ENCODE assay signal across 26 mouse cellular contexts in genomic region chr11:119095441-119095840, GRCm38 (mm10). TPM values are rescaled to one million over a fixed set of nuclear protein-coding genes. Genes with fewer than 3 reads are reported as not detected.
DNase-seq lines count a peak whose midpoint lies in the region; ATAC-seq lines count a peak whose summit lies in the region.
"Had no signal": no experiment of that assay in that cellular context is flagged by ENCODE, and none has a peak within 500 bp of the region (broad histone marks: within the 10 kb centered on the region; RNA-seq: fewer than 3 reads in every experiment).

No protein-coding gene starts in this region.

- H3K27ac ChIP-seq in forebrain, embryonic 10.5 days: 0 out of 2 replicates have a peak overlapping the region, but pooled peaks have one; percentile 5
- no peak overlapping the region for H3K27ac ChIP-seq in forebrain, embryonic 14.5 days (ENCODE audit: low read depth, low read length)
- no peak overlapping the region for H3K27ac ChIP-seq in heart, embryonic 13.5 days (replicated peaks)
- H3K27ac ChIP-seq in midbrain, embryonic 12.5 days (replicated peaks): no peak overlapping the region
- no peak overlapping the region for H3K27ac ChIP-seq in midbrain, embryonic 14.5 days (replicated peaks; ENCODE audit: low read depth, low read length)
- H3K27ac ChIP-seq: embryonic facial prominence, embryonic 10.5 days; embryonic facial prominence, embryonic 15.5 days; limb, embryonic 10.5 days; limb, embryonic 15.5 days; liver, embryonic 13.5 days had no signal

- H3K4me3 ChIP-seq in forebrain, embryonic 10.5 days: no peak overlapping the region
- H3K4me3 ChIP-seq in forebrain, embryonic 14.5 days (ENCODE audit: low read depth, low read length): no peak overlapping the region
- no peak overlapping the region for H3K4me3 ChIP-seq in heart, embryonic 13.5 days
- no peak overlapping the region for H3K4me3 ChIP-seq in midbrain, embryonic 12.5 days
- no peak overlapping the region for H3K4me3 ChIP-seq in midbrain, embryonic 14.5 days (replicated peaks; ENCODE audit: low read depth, low read length)
- H3K4me3 ChIP-seq: embryonic facial prominence, embryonic 10.5 days; embryonic facial prominence, embryonic 15.5 days; limb, embryonic 10.5 days; limb, embryonic 15.5 days; liver, embryonic 13.5 days had no signal

- DNase-seq in forebrain, embryonic 10.5 days (ENCODE audit: extremely low spot score, low spot score): no peak
- DNase-seq in forebrain, embryonic 14.5 days (ENCODE audit: low spot score): no peak
- no peak for DNase-seq in heart, adult 8-10 months (ENCODE audit: low spot score)
- no peak for DNase-seq in midbrain, embryonic 14.5 days
- DNase-seq in brain, adult 2 months (ENCODE audit: low read depth, low spot score): peak; percentile 58
- DNase-seq in left cerebral cortex, postnatal 10 days (ENCODE audit: extremely low spot score in 1 of 2, low spot score in 2 of 2): no peak
- DNase-seq: adrenal gland, adult 2 months; cerebellum, adult 8-10 months; cerebellum, postnatal 25 days; gastrocnemius, postnatal 25 days; heart, adult 11 months; heart, postnatal 14 days; kidney, adult 9 months; kidney, postnatal 10 days; layer of hippocampus, postnatal 36 days; liver, embryonic 13.5 days; lung, adult 18-20 months; lung, postnatal 14 days; right cerebral cortex, adult 18-20 months had no signal

- no peaks in the 10 kb centered on the region for H3K36me3 ChIP-seq in forebrain, embryonic 10.5 days (replicated peaks)
- no peaks in the 10 kb centered on the region for H3K36me3 ChIP-seq in forebrain, embryonic 14.5 days (ENCODE audit: control insufficient read depth, insufficient read depth, low read length)
- H3K36me3 ChIP-seq in heart, embryonic 13.5 days: no peaks in the 10 kb centered on the region
- H3K36me3 ChIP-seq in midbrain, embryonic 12.5 days: no peaks in the 10 kb centered on the region
- H3K36me3 ChIP-seq in midbrain, embryonic 14.5 days (ENCODE audit: control insufficient read depth, insufficient read depth, low read length): no peaks in the 10 kb centered on the region
- H3K36me3 ChIP-seq: embryonic facial prominence, embryonic 10.5 days; embryonic facial prominence, embryonic 15.5 days; limb, embryonic 10.5 days; limb, embryonic 15.5 days; liver, embryonic 13.5 days had no signal

- no peaks in the 10 kb centered on the region for H3K9me3 ChIP-seq in forebrain, embryonic 10.5 days
- H3K9me3 ChIP-seq in forebrain, embryonic 14.5 days (replicated peaks; ENCODE audit: control insufficient read depth, low read length): no peaks in the 10 kb centered on the region
- H3K9me3 ChIP-seq in heart, embryonic 13.5 days: no peaks in the 10 kb centered on the region
- H3K9me3 ChIP-seq in midbrain, embryonic 12.5 days: no peaks in the 10 kb centered on the region
- no peaks in the 10 kb centered on the region for H3K9me3 ChIP-seq in midbrain, embryonic 14.5 days (ENCODE audit: control insufficient read depth, low read length)
- H3K9me3 ChIP-seq: embryonic facial prominence, embryonic 10.5 days; embryonic facial prominence, embryonic 15.5 days; limb, embryonic 10.5 days; limb, embryonic 15.5 days; liver, embryonic 13.5 days had no signal

- no peak for ATAC-seq in forebrain, embryonic 14.5 days
- no peak for ATAC-seq in heart, embryonic 13.5 days (ENCODE audit: extremely low read depth, insufficient number of reproducible peaks, low FRiP score, low TSS enrichment)
- ATAC-seq in midbrain, embryonic 12.5 days (ENCODE audit: low FRiP score, low read depth): no peak
- no peak for ATAC-seq in midbrain, embryonic 14.5 days (ENCODE audit: low FRiP score, low TSS enrichment)
- ATAC-seq: activated CD4-positive, CD25-positive, alpha-beta regulatory T cell, adult 4 months had no signal

- peaks cover 83% of the 10 kb centered on the region for H3K27me3 ChIP-seq in forebrain, embryonic 10.5 days (ENCODE audit: poor library complexity, severe bottlenecking)
- no peaks in the 10 kb centered on the region for H3K27me3 ChIP-seq in forebrain, embryonic 14.5 days (replicated peaks; ENCODE audit: control insufficient read depth, insufficient read depth, low read length)
- H3K27me3 ChIP-seq in heart, embryonic 13.5 days (replicated peaks): peaks cover 10% of the 10 kb centered on the region
- peaks cover 53% of the 10 kb centered on the region for H3K27me3 ChIP-seq in midbrain, embryonic 12.5 days
- no peaks in the 10 kb centered on the region for H3K27me3 ChIP-seq in midbrain, embryonic 14.5 days (ENCODE audit: control insufficient read depth, insufficient read depth, low read length)

- no peak overlapping the region for H3K4me2 ChIP-seq in forebrain, embryonic 14.5 days (ENCODE audit: low read length)
- no peak overlapping the region for H3K4me2 ChIP-seq in heart, embryonic 13.5 days
- H3K4me2 ChIP-seq in midbrain, embryonic 12.5 days (replicated peaks): no peak overlapping the region
- H3K4me2 ChIP-seq in midbrain, embryonic 14.5 days (ENCODE audit: low read length): no peak overlapping the region
- H3K4me2 ChIP-seq: embryonic facial prominence, embryonic 15.5 days; limb, embryonic 15.5 days; liver, embryonic 13.5 days had no signal

- WGBS in forebrain, embryonic 10.5 days: 59% methylated on average over 3 of the region's 3 CpGs
- WGBS in forebrain, embryonic 14.5 days: 63% methylated on average over 3 of the region's 3 CpGs
- 35% methylated on average over 3 of the region's 3 CpGs for WGBS in heart, embryonic 13.5 days
- WGBS in midbrain, embryonic 12.5 days: 40% methylated on average over 3 of the region's 3 CpGs
- 54% methylated on average over 3 of the region's 3 CpGs for WGBS in midbrain, embryonic 14.5 days

- intact Hi-C loops in left cerebral cortex, postnatal 10 days (cut with DNase I): no loop called here

- peaks cover 19% of the 10 kb centered on the region for H3K4me1 ChIP-seq in forebrain, embryonic 10.5 days
- H3K4me1 ChIP-seq in forebrain, embryonic 14.5 days (ENCODE audit: control insufficient read depth, insufficient read depth, low read length): peaks cover 4% of the 10 kb centered on the region; the same call in 1 of the 2 replicates
- H3K4me1 ChIP-seq in heart, embryonic 13.5 days: peaks cover 19% of the 10 kb centered on the region
- H3K4me1 ChIP-seq in midbrain, embryonic 12.5 days: peaks cover 13% of the 10 kb centered on the region
- H3K4me1 ChIP-seq in midbrain, embryonic 14.5 days (ENCODE audit: control insufficient read depth, insufficient read depth, low read length): peaks cover 12% of the 10 kb centered on the region; the same call in 1 of the 2 replicates

- H3K9ac ChIP-seq in forebrain, embryonic 14.5 days (ENCODE audit: low read length): no peak overlapping the region
- H3K9ac ChIP-seq in heart, embryonic 13.5 days: 0 out of 2 replicates have a peak overlapping the region, but pooled peaks have one; percentile 24
- 0 out of 2 replicates have a peak overlapping the region, but pooled peaks have one; percentile 16 for H3K9ac ChIP-seq in midbrain, embryonic 12.5 days (replicated peaks)
- no peak overlapping the region for H3K9ac ChIP-seq in midbrain, embryonic 14.5 days (replicated peaks; ENCODE audit: low read length)
- H3K9ac ChIP-seq: embryonic facial prominence, embryonic 15.5 days; limb, embryonic 15.5 days; liver, embryonic 13.5 days had no signal

RNA-seq across cellular contexts. Expression of gene Cbx4, which starts 9.4 kb away (rescaled TPM):
- polyA plus RNA-seq in forebrain, embryonic 10.5 days (2016; fragmentation: Nextera tagmentation; extraction: Ambion mirVana): 3.3 and 4.6 TPM in 2 replicates
- 9.3 and 14.5 TPM in 2 replicates for polyA plus RNA-seq in forebrain, embryonic 14.5 days (2014; fragmentation: Nextera tagmentation; extraction: Ambion mirVana)
- polyA plus RNA-seq in heart, embryonic 13.5 days (2015; fragmentation: Nextera tagmentation; extraction: Ambion mirVana): 8.0 and 9.5 TPM in 2 replicates
- 10 to 100 TPM in 1 of 4 experiments, 1 to 10 TPM in 3; 5.2 to 12.8 (median 8.4) TPM for total RNA-seq in heart, adult 8-10 months (2022)
- polyA plus RNA-seq in midbrain, embryonic 12.5 days (2016; fragmentation: Nextera tagmentation; extraction: Ambion mirVana): 12.4 and 15.2 TPM in 2 replicates
- 19.0 and 19.3 TPM in 2 replicates for polyA plus RNA-seq in midbrain, embryonic 14.5 days (2014; fragmentation: Nextera tagmentation; extraction: Ambion mirVana)
- total RNA-seq in left cerebral cortex, postnatal 10 days (2021): 10 to 100 TPM; 54.4 to 56.9 TPM

RNA-seq across cellular contexts. Expression of gene Cbx8, which starts 54.7 kb away (rescaled TPM):
- 9.5 and 11.3 TPM in 2 replicates for polyA plus RNA-seq in forebrain, embryonic 10.5 days (2016; fragmentation: Nextera tagmentation; extraction: Ambion mirVana)
- 12.8 and 15.0 TPM in 2 replicates for polyA plus RNA-seq in forebrain, embryonic 14.5 days (2014; fragmentation: Nextera tagmentation; extraction: Ambion mirVana)
- 6.1 and 7.0 TPM in 2 replicates for polyA plus RNA-seq in heart, embryonic 13.5 days (2015; fragmentation: Nextera tagmentation; extraction: Ambion mirVana)
- total RNA-seq in heart, adult 8-10 months (2022): 1 to 10 TPM; 3.6 to 4.9 (median 4.6) TPM
- 12.1 and 15.1 TPM in 2 replicates for polyA plus RNA-seq in midbrain, embryonic 12.5 days (2016; fragmentation: Nextera tagmentation; extraction: Ambion mirVana)
- 11.5 and 12.4 TPM in 2 replicates for polyA plus RNA-seq in midbrain, embryonic 14.5 days (2014; fragmentation: Nextera tagmentation; extraction: Ambion mirVana)
- 10 to 100 TPM; 11.3 to 15.3 TPM for total RNA-seq in left cerebral cortex, postnatal 10 days (2021)

Comparison
In these comparisons a context has a peak if more than half of its experiments do, and no peak if none do; other contexts are left out.
1. H3K9ac ChIP-seq: peak in heart, embryonic 13.5 days (single experiment) and midbrain, embryonic 12.5 days (single experiment); none in forebrain, embryonic 14.5 days (single experiment) and midbrain, embryonic 14.5 days (single experiment).